Mouse (Mus musculus) kidney, embryonic 16.5 days (tissue): ENCODE measurements around the gene Nos2. TPM values are rescaled to one million over a fixed set of nuclear protein-coding genes. Genes with fewer than 3 reads are reported as not detected.

Experiments used
- ATAC-seq: fragments of 200-750 bp; cut with Nextera tagmentation; 2 replicates; pipeline ENCODE4 v1.8.0; 2017; ENCODE audit warnings: moderate TSS enrichment; ENCODE audit not compliant: low FRiP score, low TSS enrichment
- H3K27ac ChIP-seq: fragments of 300-500 bp; sonication (generic); 2 replicates; pipeline ENCODE4 v1.5.1; 2014; ENCODE audit warnings: low read length
- H3K27me3 ChIP-seq: fragments of 300-500 bp; sonication (generic); 2 replicates; pipeline ENCODE4 v1.6.1; 2014; ENCODE audit warnings: low read length, control low read depth, mixed read lengths; ENCODE audit not compliant: insufficient read depth
- H3K36me3 ChIP-seq: fragments of 300-500 bp; sonication (generic); 2 replicates; pipeline ENCODE4 v1.6.1; 2014; ENCODE audit warnings: low read length, control low read depth, mixed read lengths; ENCODE audit not compliant: insufficient read depth
- H3K4me1 ChIP-seq: fragments of 300-500 bp; sonication (generic); 2 replicates; pipeline ENCODE4 v1.6.1; 2014; ENCODE audit warnings: low read length, control low read depth, mixed read lengths; ENCODE audit not compliant: insufficient read depth
- H3K4me2 ChIP-seq: fragments of 300-500 bp; sonication (generic); replicated peaks from 2 replicates; pipeline ENCODE4 v1.6.1; 2014; ENCODE audit warnings: low read depth, low read length
- H3K4me3 ChIP-seq: fragments of 300-500 bp; sonication (generic); 2 replicates; pipeline ENCODE4 v1.5.1; 2014; ENCODE audit warnings: mild to moderate bottlenecking, low read length
- H3K9ac ChIP-seq: fragments of 300-500 bp; sonication (generic); replicated peaks from 2 replicates; pipeline ENCODE4 v1.6.1; 2014; ENCODE audit warnings: low read length
- H3K9me3 ChIP-seq: fragments of 300-500 bp; sonication (generic); 2 replicates; pipeline ENCODE4 v1.6.1; 2016; ENCODE audit warnings: low read length, control low read depth
- WGBS: fragments of 180-500 bp; shearing (Covaris S2); extraction: QIAGEN DNeasy Blood & Tissue Kit; methylation state at CpG from one replicate; pipeline ENCODE4 v1.1.7; 2014; 5-methylcytosine and 5-hydroxymethylcytosine counted together
- polyA plus RNA-seq: library from polyadenylated mRNA; unstranded; fragments of >200 nt; fragmentation: Nextera tagmentation; extraction: Ambion mirVana; gene quantifications from 2 replicates; pipeline ENCODE4 v1.2.1, GENCODE M21; 2015

Gene Nos2
- polyA plus RNA-seq = 2.1 and 2.7 TPM in 2 replicates

DNA sequence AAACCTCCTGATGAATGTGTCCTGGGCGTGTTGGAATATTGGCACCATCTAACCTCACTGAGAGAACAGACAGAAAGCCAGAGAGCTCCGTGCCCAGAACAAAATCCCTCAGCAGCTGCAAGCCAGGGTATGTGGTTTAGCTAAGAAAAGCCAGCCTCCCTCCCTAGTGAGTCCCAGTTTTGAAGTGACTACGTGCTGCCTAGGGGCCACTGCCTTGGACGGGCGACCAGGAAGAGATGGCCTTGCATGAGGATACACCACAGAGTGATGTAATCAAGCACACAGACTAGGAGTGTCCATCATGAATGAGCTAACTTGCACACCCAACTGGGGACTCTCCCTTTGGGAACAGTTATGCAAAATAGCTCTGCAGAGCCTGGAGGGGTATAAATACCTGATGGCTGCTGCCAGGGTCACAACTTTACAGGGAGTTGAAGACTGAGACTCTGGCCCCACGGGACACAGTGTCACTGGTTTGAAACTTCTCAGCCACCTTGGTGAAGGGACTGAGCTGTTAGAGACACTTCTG is at the start of gene Nos2:
Nos2 (plus strand) TSS at position 377 of the 529 bp plus-strand sequence.
- Histone ChIP-seq H3K36me3 (no peaks in the 10 kb centered on the region), H3K27me3 (peaks cover 23% of the 10 kb centered on the region), H3K9me3 (no peaks in the 10 kb centered on the region), H3K4me2 (no peak within 1 kb of the TSS), H3K27ac (no peak within 1 kb of the TSS), H3K4me3 (no peak within 1 kb of the TSS), H3K9ac (no peak within 1 kb of the TSS), H3K4me1 (peaks cover 12% of the 10 kb centered on the region)
- ATAC-seq = no peak
- WGBS = 50% methylated on average over 6 of the region's 6 CpGs

DNA sequence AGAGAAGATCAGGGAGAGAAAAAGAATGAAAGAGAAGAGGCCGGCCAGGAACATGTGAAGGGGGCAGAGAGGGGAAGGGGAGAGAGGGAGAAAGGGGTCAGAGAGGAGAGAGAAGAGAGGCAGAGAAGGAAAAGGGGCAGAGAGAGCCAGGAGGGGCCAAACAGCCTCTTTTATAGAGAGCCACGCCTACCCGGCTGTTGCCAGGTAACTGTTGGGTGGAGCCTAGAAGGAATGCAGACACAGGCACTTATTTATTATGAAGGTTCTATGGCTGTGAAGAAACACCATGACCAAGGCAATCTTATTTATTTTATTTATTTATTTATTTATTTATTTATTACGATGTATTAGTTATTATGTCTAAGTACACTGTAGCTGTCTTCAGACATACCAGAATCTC is 49.7 kb upstream of the Nos2 start:
- Histone ChIP-seq H3K4me3 (no peak overlapping the region), H3K27me3 (no peaks in the 10 kb centered on the region), H3K4me1 (0 out of 2 replicates have a peak, but pooled peaks cover 4% of the 10 kb centered on the region), H3K9me3 (no peaks in the 10 kb centered on the region), H3K27ac (no peak overlapping the region), H3K4me2 (no peak overlapping the region), H3K36me3 (no peaks in the 10 kb centered on the region), H3K9ac (no peak overlapping the region)
- 90% methylated on average over 4 of the region's 4 CpGs for WGBS
- no peak for ATAC-seq

DNA sequence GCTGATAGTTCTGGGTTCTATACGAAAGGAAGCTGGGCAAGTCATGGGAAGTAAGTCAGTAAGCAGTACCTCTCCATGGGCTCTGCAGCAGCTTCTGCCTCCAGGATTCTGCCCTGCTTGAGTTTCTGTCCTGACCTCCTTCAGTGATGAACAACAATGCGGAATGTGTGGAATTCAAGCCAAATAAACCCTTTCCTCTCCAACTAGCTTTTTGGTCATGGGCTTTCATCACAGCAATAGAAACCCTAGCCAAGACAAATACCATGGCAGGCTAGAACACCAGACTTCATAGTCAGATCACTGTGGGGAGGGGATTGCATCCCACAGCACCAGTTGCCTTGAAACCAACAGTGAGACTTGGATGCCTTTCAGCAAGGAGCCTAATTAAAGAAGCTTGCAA is 47.8 kb upstream of the Nos2 start:
- Histone ChIP-seq H3K4me2 (no peak overlapping the region), H3K9me3 (no peaks in the 10 kb centered on the region), H3K27ac (no peak overlapping the region), H3K27me3 (no peaks in the 10 kb centered on the region), H3K4me3 (no peak overlapping the region), H3K36me3 (no peaks in the 10 kb centered on the region), H3K9ac (no peak overlapping the region), H3K4me1 (0 out of 2 replicates have a peak, but pooled peaks cover 4% of the 10 kb centered on the region)
- peak; percentile 23; the same call in 1 of the 2 replicates for ATAC-seq
- WGBS = 41% methylated on average over 2 of the region's 2 CpGs

DNA sequence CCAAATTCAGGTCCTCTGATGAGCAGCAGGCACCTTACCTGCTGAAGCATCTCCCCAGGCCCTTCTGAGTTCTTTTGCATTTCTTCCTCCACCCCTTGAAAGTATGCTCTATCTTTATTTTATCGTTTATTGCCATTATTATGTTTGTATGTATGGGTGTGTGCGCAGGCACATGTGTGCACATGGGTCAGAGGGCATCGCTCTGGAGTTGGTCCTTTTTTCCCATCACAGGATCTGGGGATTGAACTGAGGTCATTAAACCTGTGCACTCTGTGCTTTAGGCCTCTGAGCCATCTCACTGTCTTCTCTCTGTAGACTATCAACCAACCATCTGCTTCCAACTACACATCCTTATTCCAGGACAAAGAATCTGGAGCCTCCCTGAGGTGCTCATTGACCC is 40.9 kb upstream of the Nos2 start:
- no peaks in the 10 kb centered on the region for H3K4me1 ChIP-seq
- no peaks in the 10 kb centered on the region for H3K36me3 ChIP-seq
- no peaks in the 10 kb centered on the region for H3K9me3 ChIP-seq
- no peak for ATAC-seq
- no peaks in the 10 kb centered on the region for H3K27me3 ChIP-seq
- WGBS = 92% methylated on average over 3 of the region's 3 CpGs
- H3K27ac ChIP-seq = no peak overlapping the region
- H3K4me2 ChIP-seq = no peak overlapping the region
- no peak overlapping the region for H3K9ac ChIP-seq
- H3K4me3 ChIP-seq = no peak overlapping the region

DNA sequence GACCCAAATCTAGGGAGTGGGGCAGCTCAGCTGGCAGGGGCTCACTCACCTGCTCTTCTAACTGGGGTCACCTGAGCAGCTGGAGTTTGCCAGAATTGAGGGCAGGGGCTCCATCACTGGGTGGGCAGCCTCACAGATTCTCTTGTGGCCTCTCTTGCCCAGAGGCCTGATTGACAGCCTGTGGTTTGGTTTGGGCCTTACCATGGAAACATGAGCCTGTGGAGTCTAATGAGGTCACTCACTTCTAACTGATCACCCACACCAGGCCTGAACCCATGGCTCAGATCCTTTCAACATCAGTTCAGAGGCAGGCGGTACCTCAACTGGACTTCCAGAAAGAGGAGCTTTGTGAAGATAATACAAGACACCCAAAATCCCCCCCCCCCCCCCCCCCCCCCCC is 33.9 kb upstream of the Nos2 start:
- 70% methylated on average over 1 of the region's 1 CpGs for WGBS
- no peak overlapping the region for H3K9ac ChIP-seq
- H3K27me3 ChIP-seq = no peaks in the 10 kb centered on the region
- H3K36me3 ChIP-seq = no peaks in the 10 kb centered on the region
- no peaks in the 10 kb centered on the region for H3K9me3 ChIP-seq
- no peak overlapping the region for H3K27ac ChIP-seq
- H3K4me1 ChIP-seq = peaks cover 7% of the 10 kb centered on the region
- no peak overlapping the region for H3K4me3 ChIP-seq
- ATAC-seq = 0 out of 2 replicates have a peak, but pooled peaks have one; percentile 12
- peak overlapping the region; percentile 18; the same call in 1 of the 2 replicates for H3K4me2 ChIP-seq

DNA sequence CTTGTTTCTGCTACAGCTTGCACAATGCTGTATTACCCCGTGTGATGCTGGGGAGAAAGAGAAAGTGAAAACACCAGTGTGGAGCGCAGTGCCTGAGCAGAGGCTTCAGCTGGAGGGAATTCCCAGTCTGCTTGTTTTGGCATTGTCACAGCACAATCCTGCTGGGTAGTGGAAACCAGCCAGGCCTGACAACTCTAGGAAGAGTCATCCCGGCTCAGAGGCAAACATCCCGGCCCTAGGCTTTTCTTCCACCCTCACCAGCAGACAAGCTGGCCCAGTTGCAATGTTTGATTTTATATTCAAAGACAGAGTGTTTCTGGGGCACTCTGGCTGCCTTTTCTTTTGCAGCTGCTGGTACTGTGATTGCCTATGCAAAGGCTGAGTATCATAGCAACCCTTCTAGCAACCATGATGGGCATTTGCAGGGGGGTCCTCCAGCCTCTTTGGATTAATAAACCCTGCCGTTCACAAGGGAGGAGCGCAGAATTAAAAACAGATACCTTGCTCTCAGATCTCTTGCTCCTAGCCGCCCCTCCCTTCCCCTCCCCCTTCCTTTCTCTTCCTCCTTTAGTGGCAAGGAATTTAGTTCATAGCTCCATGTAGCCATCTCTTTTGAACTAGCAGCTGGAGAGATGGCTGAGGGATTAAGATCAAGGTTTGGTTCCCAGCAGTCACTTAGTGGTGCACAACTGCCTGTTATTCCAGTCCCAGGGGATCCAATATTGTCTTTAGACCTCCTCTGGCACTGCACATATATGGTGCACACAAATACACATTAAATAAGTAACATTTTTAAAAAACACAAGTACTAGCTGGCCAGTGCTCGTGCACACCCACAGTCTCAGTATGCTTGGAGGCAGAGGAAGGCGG is 33.2 kb upstream of the Nos2 start:
- no peaks in the 10 kb centered on the region for H3K9me3 ChIP-seq
- H3K4me2 ChIP-seq = peak overlapping the region; percentile 18; the same call in 1 of the 2 replicates
- H3K4me1 ChIP-seq = peaks cover 7% of the 10 kb centered on the region
- ATAC-seq = peak; percentile 54
- 41% methylated on average over 9 of the region's 9 CpGs for WGBS
- H3K9ac ChIP-seq = no peak overlapping the region
- no peaks in the 10 kb centered on the region for H3K27me3 ChIP-seq
- no peak overlapping the region for H3K4me3 ChIP-seq
- no peak overlapping the region for H3K27ac ChIP-seq
- no peaks in the 10 kb centered on the region for H3K36me3 ChIP-seq

DNA sequence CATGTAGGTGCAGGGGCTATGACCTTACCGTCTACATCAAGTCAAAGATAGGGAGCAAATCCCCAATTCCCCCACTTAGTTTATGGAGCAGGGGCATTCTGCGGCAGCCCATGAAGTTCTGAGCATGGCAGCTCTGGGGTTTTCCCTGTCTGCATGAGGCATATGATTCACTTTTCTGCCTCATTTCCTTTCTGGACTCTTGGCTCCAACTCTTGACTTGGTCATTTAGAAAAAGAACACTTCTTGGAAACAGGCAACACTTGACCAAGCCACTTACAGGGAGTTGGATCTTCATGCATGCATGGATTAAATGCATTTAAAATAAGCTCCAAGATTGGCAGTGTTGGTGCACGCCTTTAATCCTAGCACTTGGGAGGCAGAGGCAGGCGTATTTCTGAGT is 31.4 kb upstream of the Nos2 start:
- Histone ChIP-seq H3K9ac (no peak overlapping the region), H3K4me2 (no peak overlapping the region), H3K4me3 (no peak overlapping the region), H3K27ac (no peak overlapping the region), H3K9me3 (no peaks in the 10 kb centered on the region), H3K36me3 (no peaks in the 10 kb centered on the region), H3K4me1 (peaks cover 7% of the 10 kb centered on the region), H3K27me3 (no peaks in the 10 kb centered on the region)
- ATAC-seq = no peak
- 82% methylated on average over 4 of the region's 4 CpGs for WGBS

DNA sequence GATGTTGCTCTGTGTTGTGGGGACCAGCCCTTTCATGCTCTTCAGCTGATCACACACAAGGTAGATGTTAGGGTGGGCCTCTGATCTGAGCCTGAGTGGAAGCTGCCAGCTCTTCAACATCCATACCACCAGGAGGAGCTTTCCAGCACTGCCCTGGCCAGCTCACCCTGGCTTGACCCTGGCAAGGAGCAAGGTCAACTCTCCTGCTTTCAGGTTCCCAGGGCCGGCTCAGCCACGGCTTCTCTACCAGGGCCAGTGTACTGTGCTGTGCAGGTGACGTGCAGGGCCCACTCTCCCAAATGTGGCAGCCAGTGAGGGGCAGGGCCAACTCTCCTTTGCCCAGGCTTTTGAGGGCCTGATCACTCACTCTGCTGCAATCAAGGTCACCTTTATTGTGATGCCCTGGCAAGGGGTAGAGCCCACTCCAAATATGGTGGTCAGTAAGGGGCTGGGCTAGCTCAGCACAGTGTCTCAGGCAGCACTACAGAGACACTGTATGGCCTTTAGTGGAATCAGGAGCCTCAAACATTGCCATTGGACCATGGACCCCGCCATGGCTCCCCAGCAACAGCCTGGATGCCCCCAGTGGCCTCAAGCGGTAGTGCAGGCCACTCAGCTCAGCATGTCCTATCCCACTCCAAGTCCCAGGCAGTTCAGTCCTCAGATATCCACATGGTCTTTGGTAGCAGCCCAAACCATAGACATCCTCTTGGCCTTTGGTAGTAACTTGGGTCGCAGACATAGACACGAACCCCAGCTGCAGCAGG is 24.0 kb upstream of the Nos2 start:
- Histone ChIP-seq H3K4me1 (no peaks in the 10 kb centered on the region), H3K9ac (no peak overlapping the region), H3K4me3 (no peak overlapping the region), H3K27me3 (no peaks in the 10 kb centered on the region), H3K4me2 (no peak overlapping the region), H3K27ac (no peak overlapping the region), H3K9me3 (no peaks in the 10 kb centered on the region), H3K36me3 (no peaks in the 10 kb centered on the region)
- ATAC-seq = no peak
- 72% methylated on average over 7 of the region's 7 CpGs for WGBS

DNA sequence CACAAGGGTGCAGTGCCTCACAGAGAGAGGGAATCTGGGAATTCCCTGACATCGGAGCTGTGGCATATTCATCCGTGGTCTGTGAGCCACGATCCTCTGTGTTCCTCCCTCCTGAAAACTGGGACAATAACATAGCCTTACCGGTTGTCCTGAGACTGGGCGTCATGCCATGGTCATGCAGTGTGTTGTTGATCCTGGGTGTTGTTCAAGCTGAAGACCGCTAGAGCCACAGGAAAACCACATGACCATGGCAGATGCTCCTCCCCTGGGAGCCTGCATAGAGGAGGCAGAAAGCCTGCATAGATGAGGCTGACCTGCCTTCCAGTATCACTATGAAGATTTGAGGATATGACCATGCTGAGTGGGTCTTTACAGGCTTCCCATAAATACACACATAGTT is 5.1 kb upstream of the Nos2 start:
- Histone ChIP-seq H3K4me3 (no peak overlapping the region), H3K4me1 (no peaks in the 10 kb centered on the region), H3K9ac (no peak overlapping the region), H3K9me3 (no peaks in the 10 kb centered on the region), H3K27me3 (no peaks in the 10 kb centered on the region; the same call in 1 of the 2 replicates), H3K27ac (no peak overlapping the region), H3K36me3 (no peaks in the 10 kb centered on the region), H3K4me2 (no peak overlapping the region)
- whole genome bisulfite sequencing = 77% methylated on average over 6 of the region's 6 CpGs
- no peak for ATAC-seq
